Mouse (Mus musculus): ENCODE data around the gene Olfr1290.

Gene Olfr1290

GRCm38 (mm10) chr2:111493729-111494128 is at the start of gene Olfr1290:
Olfr1290 (minus strand) TSS chr2:111493829.
- DNase-seq, result no peak

GRCm38 (mm10) chr2:111540191-111540590 is 46.6 kb upstream of the Olfr1290 start, which contains the start of gene Olfr1294:
Olfr1294 (minus strand) TSS chr2:111540291.
- no peak for DNase-seq

- no peak for DNase-seq
These were observed 31.3 kb upstream of the Olfr1290 start, which contains the start of gene Olfr1293-ps for GRCm38 (mm10) chr2:111524903-111525302. Olfr1293-ps (plus strand) TSS chr2:111525203.

GRCm38 (mm10) chr2:111517451-111517850 is 23.8 kb upstream of the Olfr1290 start:
- DNase-seq, result no peak

- no peak for DNase-seq
These were observed 3.3 kb upstream of the Olfr1290 start, which contains the start of gene Olfr1291-ps1 for GRCm38 (mm10) chr2:111496880-111497279. Olfr1291-ps1 (plus strand) TSS chr2:111497180.

- DNase-seq, result no peak
These were observed 13.1 kb downstream of the Olfr1290 start, which contains the start of gene Olfr1289 for GRCm38 (mm10) chr2:111480519-111480918. Olfr1289 (plus strand) TSS chr2:111480819.

GRCm38 (mm10) chr2:111473801-111474200 is 19.8 kb downstream of the Olfr1290 start, which contains the start of gene Olfr1288:
Olfr1288 (plus strand) TSS chr2:111474101.
- DNase-seq, result no peak

- no peak for DNase-seq
These were observed 44.8 kb downstream of the Olfr1290 start, which contains the start of gene Olfr1287 for GRCm38 (mm10) chr2:111448842-111449241. Olfr1287 (plus strand) TSS chr2:111449142.
